Mouse (Mus musculus) urinary bladder, adult 2 months (tissue): ENCODE data around the gene Mrgpra9. TPM values are rescaled to one million over a fixed set of nuclear protein-coding genes. Genes with fewer than 3 reads are reported as not detected.
"Not testable (repeated sequence)": the region's sequence is repeated elsewhere in the genome, so short reads cannot be mapped to it uniquely, and the experiment has no call there.

Source experiments
- DNase-seq: peaks from one replicate; pipeline ENCODE4 v3.0.0; 2022; ENCODE audit warnings: low spot score
- polyA plus RNA-seq: library from polyadenylated mRNA; depleted of rRNA; stranded (reverse); fragments of >200 nt; gene quantifications from 2 replicates; pipeline ENCODE4 v1.2.3, GENCODE M21; 2012; rRNA removed

The Mrgpra9 gene
- not detected in 2 replicates for polyA plus RNA-seq

- DNase-seq, result no peak
Measured at GRCm38 (mm10) chr7:47252770-47253169, at the start of gene Mrgpra9. Gene Mrgpra9 (minus strand): TSS chr7:47252848.

GRCm38 (mm10) chr7:47299612-47300011 is 47.0 kb upstream of the Mrgpra9 start:
- DNase-seq, result not testable (repeated sequence)

GRCm38 (mm10) chr7:47271547-47271946 is 18.9 kb upstream of the Mrgpra9 start:
- not testable (repeated sequence) for DNase-seq

GRCm38 (mm10) chr7:47244658-47245057 is 8.0 kb downstream of the Mrgpra9 start:
- DNase-seq, result no peak

- no peak for DNase-seq
Measured at GRCm38 (mm10) chr7:47204830-47205229, 47.8 kb downstream of the Mrgpra9 start, which contains the start of gene Mrgpra6. Gene Mrgpra6 (minus strand): TSS chr7:47204920.

- no peak for DNase-seq
Measured at GRCm38 (mm10) chr7:47195271-47195670, 57.4 kb downstream of the Mrgpra9 start.

Other genes with a start within 250 kb of the Mrgpra9 start
- gene Spty2d1, start 244.4 kb downstream of the Mrgpra9 start, polyA plus RNA-seq, result 11.5 and 11.7 TPM in 2 replicates
- 15.5 and 23.6 TPM in 2 replicates for gene Tmem86a, start 202.2 kb downstream of the Mrgpra9 start, polyA plus RNA-seq
- gene Ptpn5, start 119.2 kb downstream of the Mrgpra9 start, polyA plus RNA-seq, result 0.08 and 0.24 TPM in 2 replicates
- gene Mrgpra6, start 47.9 kb downstream of the Mrgpra9 start, polyA plus RNA-seq, result not detected in 2 replicates
- not detected in 2 replicates for gene Mrgpra1, start 101.4 kb upstream of the Mrgpra9 start, polyA plus RNA-seq
- gene Mrgpra2a, start 199.3 kb upstream of the Mrgpra9 start, polyA plus RNA-seq, result not detected in 2 replicates